Mouse (Mus musculus): ENCODE data around the gene Rasl10b. TPM values are rescaled to one million over a fixed set of nuclear protein-coding genes. Genes with fewer than 3 reads are reported as not detected.

Rasl10b gene
- polyA plus RNA-seq, 1 experiment, result 0.08 TPM

- H3K79me3 ChIP-seq (ENCODE audit: low read depth), result no peaks in the 10 kb centered on the region
- H3K4me3 ChIP-seq (ENCODE audit: insufficient read depth, poor library complexity, severe bottlenecking), result no peak overlapping the region
- TF ChIP-seq MAX (IDR thresholded peaks at IDR 0.05), result no peak
- TF ChIP-seq USF1 (IDR thresholded peaks at IDR 0.05; ENCODE audit: low read depth), result no peak
- no peak for TF ChIP-seq CEBPB (IDR thresholded peaks at IDR 0.05; ENCODE audit: low read depth)
- TF ChIP-seq MYOG (IDR thresholded peaks at IDR 0.05; ENCODE audit: control insufficient read depth, extremely low read depth, insufficient read length), result no peak
- no peak overlapping the region for H3ac ChIP-seq (ENCODE audit: control insufficient read depth, insufficient read length, low read depth)
- no peaks in the 10 kb centered on the region for H3K27me3 ChIP-seq (ENCODE audit: control insufficient read depth, insufficient read depth, insufficient read length)
- no peaks in the 10 kb centered on the region for H3K79me2 ChIP-seq (ENCODE audit: control insufficient read depth, insufficient read depth)
- H3K36me3 ChIP-seq (ENCODE audit: control insufficient read depth, insufficient read depth), result no peaks in the 10 kb centered on the region
These were observed 39.9 kb downstream of the Rasl10b start for GRCm38 (mm10) chr11:83448927-83449236.

GRCm38 (mm10) chr11:83449298-83449697 lies 40.4 kb downstream of the Rasl10b start:
- H3K79me3 ChIP-seq (ENCODE audit: low read depth), result no peaks in the 10 kb centered on the region
- no peak overlapping the region for H3ac ChIP-seq (ENCODE audit: control insufficient read depth, insufficient read length, low read depth)
- H3K36me3 ChIP-seq (ENCODE audit: control insufficient read depth, insufficient read depth), result no peaks in the 10 kb centered on the region
- TF ChIP-seq MYOD1 (IDR thresholded peaks at IDR 0.05; ENCODE audit: control insufficient read depth, insufficient read length, low read depth), result no peak
- no peak for TF ChIP-seq USF1 (IDR thresholded peaks at IDR 0.05; ENCODE audit: low read depth)
- no peak for TF ChIP-seq MAX (IDR thresholded peaks at IDR 0.05)
- no peak for TF ChIP-seq MYOG (IDR thresholded peaks at IDR 0.05; ENCODE audit: control insufficient read depth, extremely low read depth, insufficient read length)
- no peak for TF ChIP-seq CEBPB (IDR thresholded peaks at IDR 0.05; ENCODE audit: low read depth)
- H3K79me2 ChIP-seq (ENCODE audit: control insufficient read depth, insufficient read depth), result no peaks in the 10 kb centered on the region
- no peak overlapping the region for H3K4me3 ChIP-seq (ENCODE audit: insufficient read depth, poor library complexity, severe bottlenecking)
- H3K27me3 ChIP-seq (ENCODE audit: control insufficient read depth, insufficient read depth, insufficient read length), result no peaks in the 10 kb centered on the region

GRCm38 (mm10) chr11:83450550-83450949 lies 41.6 kb downstream of the Rasl10b start:
- H3K27me3 ChIP-seq (ENCODE audit: control insufficient read depth, insufficient read depth, insufficient read length), result no peaks in the 10 kb centered on the region

GRCm38 (mm10) chr11:83451281-83451680 lies 42.3 kb downstream of the Rasl10b start:
- H3K79me3 ChIP-seq (ENCODE audit: low read depth), result no peaks in the 10 kb centered on the region
- no peaks in the 10 kb centered on the region for H3K79me2 ChIP-seq (ENCODE audit: control insufficient read depth, insufficient read depth)
- TF ChIP-seq MYOD1 (IDR thresholded peaks at IDR 0.05; ENCODE audit: control insufficient read depth, insufficient read length, low read depth), result no peak
- TF ChIP-seq MAX (IDR thresholded peaks at IDR 0.05), result no peak
- TF ChIP-seq MYOG (IDR thresholded peaks at IDR 0.05; ENCODE audit: control insufficient read depth, extremely low read depth, insufficient read length), result no peak
- no peak for TF ChIP-seq CTCF (IDR thresholded peaks at IDR 0.05; ENCODE audit: control insufficient read depth, insufficient read depth, insufficient read length)
- TF ChIP-seq USF1 (IDR thresholded peaks at IDR 0.05; ENCODE audit: low read depth), result no peak
- TF ChIP-seq CEBPB (IDR thresholded peaks at IDR 0.05; ENCODE audit: low read depth), result no peak
- TF ChIP-seq FOSL1 (IDR thresholded peaks at IDR 0.05; ENCODE audit: insufficient read depth, low read length, poor library complexity, severe bottlenecking), result no peak
- no peak overlapping the region for H3K4me3 ChIP-seq (ENCODE audit: insufficient read depth, poor library complexity, severe bottlenecking)
- H3K27me3 ChIP-seq (ENCODE audit: control insufficient read depth, insufficient read depth, insufficient read length), result no peaks in the 10 kb centered on the region
- no peaks in the 10 kb centered on the region for H3K36me3 ChIP-seq (ENCODE audit: control insufficient read depth, insufficient read depth)
- H3ac ChIP-seq (ENCODE audit: control insufficient read depth, insufficient read length, low read depth), result no peak overlapping the region

More at GRCm38 (mm10) chr11:83450550-83450949, 41.6 kb downstream of the Rasl10b start:
- Histone ChIP-seq H3ac (ENCODE audit: control insufficient read depth, insufficient read length, low read depth) (no peak overlapping the region), H3K79me3 (ENCODE audit: low read depth) (no peaks in the 10 kb centered on the region), H3K4me3 (ENCODE audit: insufficient read depth, poor library complexity, severe bottlenecking) (no peak overlapping the region), H3K79me2 (ENCODE audit: control insufficient read depth, insufficient read depth) (no peaks in the 10 kb centered on the region), H3K36me3 (ENCODE audit: control insufficient read depth, insufficient read depth) (no peaks in the 10 kb centered on the region)
- TF ChIP-seq MYOG (IDR thresholded peaks at IDR 0.05; ENCODE audit: control insufficient read depth, extremely low read depth, insufficient read length) (no peak), CTCF (IDR thresholded peaks at IDR 0.05; ENCODE audit: control insufficient read depth, insufficient read depth, insufficient read length) (no peak), MYOD1 (IDR thresholded peaks at IDR 0.05; ENCODE audit: control insufficient read depth, insufficient read length, low read depth) (no peak), USF1 (IDR thresholded peaks at IDR 0.05; ENCODE audit: low read depth) (no peak), FOSL1 (IDR thresholded peaks at IDR 0.05; ENCODE audit: insufficient read depth, low read length, poor library complexity, severe bottlenecking) (no peak), CEBPB (IDR thresholded peaks at IDR 0.05; ENCODE audit: low read depth) (no peak), MAX (IDR thresholded peaks at IDR 0.05) (no peak)

GRCm38 (mm10) chr11:83454548-83454947 lies 45.6 kb downstream of the Rasl10b start:
- H3K27me3 ChIP-seq (ENCODE audit: control insufficient read depth, insufficient read depth, insufficient read length), result no peaks in the 10 kb centered on the region
- TF ChIP-seq MYOG (IDR thresholded peaks at IDR 0.05; ENCODE audit: control insufficient read depth, extremely low read depth, insufficient read length) (no peak), USF1 (IDR thresholded peaks at IDR 0.05; ENCODE audit: low read depth) (no peak), MAX (IDR thresholded peaks at IDR 0.05) (no peak), FOSL1 (IDR thresholded peaks at IDR 0.05; ENCODE audit: insufficient read depth, low read length, poor library complexity, severe bottlenecking) (no peak), CTCF (IDR thresholded peaks at IDR 0.05; ENCODE audit: control insufficient read depth, insufficient read depth, insufficient read length) (no peak), MYOD1 (IDR thresholded peaks at IDR 0.05; ENCODE audit: control insufficient read depth, insufficient read length, low read depth) (no peak), CEBPB (IDR thresholded peaks at IDR 0.05; ENCODE audit: low read depth) (no peak)
- H3K79me3 ChIP-seq (ENCODE audit: low read depth), result no peaks in the 10 kb centered on the region

GRCm38 (mm10) chr11:83455608-83456007 lies 46.7 kb downstream of the Rasl10b start:
- Histone ChIP-seq H3K79me2 (ENCODE audit: control insufficient read depth, insufficient read depth) (no peaks in the 10 kb centered on the region), H3ac (ENCODE audit: control insufficient read depth, insufficient read length, low read depth) (no peak overlapping the region), H3K27me3 (ENCODE audit: control insufficient read depth, insufficient read depth, insufficient read length) (no peaks in the 10 kb centered on the region), H3K4me3 (ENCODE audit: insufficient read depth, poor library complexity, severe bottlenecking) (no peak overlapping the region), H3K36me3 (ENCODE audit: control insufficient read depth, insufficient read depth) (no peaks in the 10 kb centered on the region), H3K79me3 (ENCODE audit: low read depth) (no peaks in the 10 kb centered on the region)
- no peak for TF ChIP-seq MAX (IDR thresholded peaks at IDR 0.05)
- TF ChIP-seq CEBPB (IDR thresholded peaks at IDR 0.05; ENCODE audit: low read depth), result no peak
- TF ChIP-seq USF1 (IDR thresholded peaks at IDR 0.05; ENCODE audit: low read depth), result no peak
- TF ChIP-seq FOSL1 (IDR thresholded peaks at IDR 0.05; ENCODE audit: insufficient read depth, low read length, poor library complexity, severe bottlenecking), result no peak
- TF ChIP-seq MYOD1 (IDR thresholded peaks at IDR 0.05; ENCODE audit: control insufficient read depth, insufficient read length, low read depth), result no peak
- TF ChIP-seq MYOG (IDR thresholded peaks at IDR 0.05; ENCODE audit: control insufficient read depth, extremely low read depth, insufficient read length), result no peak

More at GRCm38 (mm10) chr11:83454548-83454947, 45.6 kb downstream of the Rasl10b start:
- Histone ChIP-seq H3K4me3 (ENCODE audit: insufficient read depth, poor library complexity, severe bottlenecking) (no peak overlapping the region), H3K79me2 (ENCODE audit: control insufficient read depth, insufficient read depth) (no peaks in the 10 kb centered on the region), H3ac (ENCODE audit: control insufficient read depth, insufficient read length, low read depth) (no peak overlapping the region), H3K36me3 (ENCODE audit: control insufficient read depth, insufficient read depth) (no peaks in the 10 kb centered on the region)

Data from C2C12 (cell line).